Mouse (Mus musculus) limb, embryonic 13.5 days (tissue): ENCODE results near the gene Gnb5. TPM values are rescaled to one million over a fixed set of nuclear protein-coding genes. Genes with fewer than 3 reads are reported as not detected.

ENCODE experiments used
- polyA plus RNA-seq: library from polyadenylated mRNA; unstranded; fragments of >200 nt; fragmentation: Nextera tagmentation; extraction: Ambion mirVana; gene quantifications from 2 replicates; pipeline ENCODE4 v1.2.1, GENCODE M21; 2015

Gene Gnb5
- polyA plus RNA-seq, 1 experiment from 2014 or later = 27.3 TPM

Other genes starting within 250 kb of the Gnb5 start
- 16.4 and 16.9 TPM in 2 replicates for gene Myo5a, start 235.3 kb upstream of the Gnb5 start, polyA plus RNA-seq
- gene Myo5c, start 74.3 kb upstream of the Gnb5 start, polyA plus RNA-seq = 0.14 and 0.24 TPM in 2 replicates
- not detected in 2 replicates for gene Bcl2l10, start 41.5 kb downstream of the Gnb5 start, polyA plus RNA-seq
- gene Mapk6, start 103.7 kb downstream of the Gnb5 start, polyA plus RNA-seq = 90.0 and 91.1 TPM in 2 replicates
- gene Leo1, start 135.2 kb downstream of the Gnb5 start, polyA plus RNA-seq = 46.5 and 50.2 TPM in 2 replicates